Mouse (Mus musculus) cerebral cortex, adult 2 months (tissue): Measurements from ENCODE around the gene Olfr769.

ENCODE experiments used
- WGBS: fragments of 180-500 bp; shearing (Covaris S2); methylation state at CpG from one replicate; pipeline ENCODE4 v1.1.7; 2018; 5-methylcytosine and 5-hydroxymethylcytosine counted together

The Olfr769 gene

DNA sequence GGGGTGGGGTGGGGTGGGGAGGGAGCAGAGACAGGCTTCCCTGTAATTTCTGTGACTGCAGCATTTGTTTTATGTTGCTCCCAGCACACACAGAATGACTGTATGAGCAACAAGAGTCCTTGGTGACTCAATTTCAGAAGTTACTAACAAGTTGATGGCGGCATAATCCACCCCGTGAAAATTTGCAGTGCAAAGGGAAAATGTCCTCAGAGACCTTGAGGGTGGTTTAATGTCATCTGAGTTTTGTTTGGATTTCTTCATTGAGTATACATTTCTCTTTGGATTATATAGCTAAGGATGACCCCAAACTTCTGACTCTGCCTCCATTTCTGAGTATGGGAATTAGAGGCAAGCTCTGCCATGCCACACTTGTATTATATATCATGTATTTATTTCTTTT lies at the start of gene Olfr769:
Gene Olfr769 (minus strand): TSS at position 101 of the 400 bp plus-strand sequence.
- 79% methylated on average over 2 of the region's 2 CpGs for WGBS

DNA sequence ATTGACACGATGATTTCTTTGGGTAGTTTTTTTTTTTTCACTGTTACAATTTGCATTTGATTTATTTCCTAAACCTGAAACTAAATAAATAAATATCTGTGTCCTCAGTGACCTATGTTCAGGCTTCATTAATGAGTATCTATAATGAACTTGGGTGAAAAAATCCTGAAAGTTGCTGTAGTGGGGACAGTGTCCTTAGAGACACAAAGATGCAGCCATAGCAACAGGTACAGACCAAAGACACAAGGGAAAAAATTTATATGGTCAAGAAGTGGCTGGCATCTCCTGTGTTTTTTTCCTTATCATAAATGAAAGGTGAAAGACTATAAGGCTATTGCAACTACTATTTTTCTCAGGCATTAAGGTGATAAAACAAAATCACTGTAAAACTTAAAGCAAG lies 47.0 kb upstream of the Olfr769 start, which contains the start of gene Olfr771:
Gene Olfr771 (minus strand): TSS at position 101 of the 400 bp plus-strand sequence.
- WGBS, result 76% methylated on average over 1 of the region's 1 CpGs

DNA sequence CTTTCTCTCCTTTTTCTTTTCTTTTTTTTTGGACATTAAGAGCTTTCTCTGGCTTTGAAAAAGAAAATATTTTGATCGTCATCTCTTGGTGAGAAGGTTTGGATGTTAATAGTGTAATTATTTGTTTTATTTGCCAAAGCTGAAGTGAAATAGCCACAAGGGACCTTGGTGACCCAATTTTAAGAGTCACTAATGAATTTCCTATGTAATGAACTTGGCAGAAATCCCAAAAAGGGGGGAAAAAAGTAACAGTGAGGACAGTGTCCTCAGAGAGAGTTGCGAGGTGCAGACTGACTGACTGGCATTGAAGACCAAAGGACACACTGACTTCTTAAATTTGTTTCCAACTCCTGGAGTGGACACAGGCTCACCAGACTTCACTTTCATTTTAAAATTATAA lies 21.2 kb upstream of the Olfr769 start, which contains the start of gene Olfr770:
Gene Olfr770 (minus strand): TSS at position 101 of the 400 bp plus-strand sequence.
- 64% methylated on average over 2 of the region's 2 CpGs for WGBS

DNA sequence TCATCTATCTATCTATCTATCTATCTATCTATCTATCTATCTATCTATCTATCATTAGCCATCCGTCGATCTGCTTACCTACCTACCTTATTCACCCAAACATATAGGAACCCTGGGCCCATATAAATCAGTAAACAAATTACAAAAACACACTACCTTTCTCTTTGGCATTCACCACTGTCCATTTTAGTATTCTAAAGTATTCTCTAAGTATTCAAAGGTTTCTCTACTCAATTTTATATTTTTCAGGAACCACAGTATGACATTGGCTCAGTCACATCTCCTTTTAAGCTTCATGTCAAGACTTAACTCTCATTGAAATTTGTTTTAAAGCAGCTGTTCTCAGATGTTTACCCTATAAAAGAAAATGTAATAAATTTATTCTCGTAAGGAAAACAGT lies 2.5 kb downstream of the Olfr769 start:
- 92% methylated on average over 3 of the region's 3 CpGs for WGBS

DNA sequence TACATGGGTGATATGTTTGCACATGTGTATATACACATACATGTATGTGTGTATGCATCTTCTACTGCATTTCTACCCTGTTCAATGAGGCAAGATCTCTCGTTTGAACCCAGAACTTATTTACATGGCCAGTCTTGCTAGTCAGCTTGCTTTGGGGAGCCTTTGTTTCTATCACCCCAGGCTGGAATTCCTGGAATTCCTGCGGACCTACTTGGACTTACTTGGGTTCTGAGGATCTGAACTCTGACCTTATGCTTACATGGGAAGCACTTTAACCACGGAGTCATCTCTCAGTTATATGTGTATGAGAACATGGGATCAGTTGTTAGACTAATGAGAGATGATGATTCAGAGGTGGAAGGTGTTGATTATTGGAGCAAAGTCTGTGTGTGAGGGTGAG lies 16.4 kb downstream of the Olfr769 start:
- 45% methylated on average over 3 of the region's 3 CpGs for WGBS

DNA sequence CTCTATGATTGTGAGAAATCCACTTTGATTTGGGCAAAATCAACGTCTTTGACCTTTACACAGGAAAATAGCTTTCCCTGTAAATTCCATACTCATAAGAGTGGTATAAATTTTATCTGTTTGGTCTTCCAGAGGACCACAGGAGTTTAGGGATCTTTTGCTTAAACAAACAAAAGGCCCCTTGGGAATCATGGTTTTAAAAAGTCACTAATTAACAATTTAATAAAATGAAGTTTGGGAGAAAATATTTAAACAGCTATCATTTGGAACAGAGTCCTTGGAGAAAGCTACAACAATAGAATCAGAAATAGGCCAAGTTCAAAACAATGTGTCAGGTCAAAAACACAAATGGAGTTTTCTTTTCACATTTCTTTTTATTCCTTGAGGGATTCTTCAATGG lies 18.4 kb downstream of the Olfr769 start, which contains the start of gene Olfr768:
Gene Olfr768 (minus strand): TSS at position 101 of the 400 bp plus-strand sequence.
- 78% methylated on average over 1 of the region's 1 CpGs for WGBS

DNA sequence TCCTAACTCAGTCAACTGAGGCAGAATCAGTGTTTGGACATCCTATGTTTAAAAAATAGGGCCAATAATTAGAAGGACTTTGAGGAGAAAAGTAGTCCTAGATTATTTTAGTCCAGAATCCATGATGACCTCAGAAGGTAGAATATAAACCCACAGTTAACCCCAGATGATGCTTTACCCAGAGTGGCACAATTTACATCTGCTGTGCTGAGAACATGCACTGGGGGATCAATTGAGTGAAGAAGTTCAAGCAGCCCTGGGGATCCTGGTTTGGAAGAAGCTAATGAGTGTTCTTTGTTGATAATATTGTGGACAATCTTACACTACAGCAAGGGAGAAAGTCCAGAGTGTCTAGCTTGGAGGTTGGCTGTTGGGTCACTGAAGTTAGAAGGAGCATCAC lies 34.9 kb downstream of the Olfr769 start, which contains the start of gene Olfr767:
Gene Olfr767 (minus strand): TSS at position 101 of the 400 bp plus-strand sequence.

DNA sequence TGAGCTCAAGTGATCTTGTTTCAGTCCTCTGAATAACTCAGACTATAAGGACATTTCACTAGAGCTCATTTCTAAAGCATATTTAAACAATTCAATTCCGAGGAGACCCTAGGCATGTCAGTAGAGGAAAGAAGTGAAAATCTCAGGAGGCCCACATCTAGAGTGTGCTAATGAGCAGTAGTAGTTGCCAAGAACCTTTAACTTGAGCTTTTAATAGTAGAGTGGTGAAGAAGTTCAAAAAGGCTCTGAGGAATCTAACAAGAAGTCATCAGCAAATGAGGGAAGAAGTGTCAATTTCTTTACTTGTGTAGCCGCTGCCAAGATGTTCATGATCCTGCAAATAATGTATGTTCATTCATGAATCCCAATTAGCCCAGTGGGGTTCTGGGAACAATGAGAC lies 48.8 kb downstream of the Olfr769 start, which contains the start of gene Olfr766-ps1:
Gene Olfr766-ps1 (minus strand): TSS at position 101 of the 400 bp plus-strand sequence.
- 50% methylated on average over 2 of the region's 2 CpGs for WGBS
